In genomic region chr1:120171819-120172521, GRCm38 (mm10) we compare ENCODE assay signal across 8 mouse cellular contexts. TPM values are rescaled to one million over a fixed set of nuclear protein-coding genes. Genes with fewer than 3 reads are reported as not detected.
DNase-seq lines count a peak whose midpoint lies in the region; ATAC-seq and TF ChIP-seq lines count a peak whose summit lies in the region.

No protein-coding gene starts in this region.

- 0 out of 2 replicates have a peak, but pooled peaks cover 3% of the 10 kb centered on the region for H3K4me1 ChIP-seq in forebrain, embryonic 13.5 days
- H3K4me1 ChIP-seq in forebrain, embryonic 11.5 days (replicated peaks; ENCODE audit: control insufficient read depth, insufficient read depth, low read length): no peaks in the 10 kb centered on the region; the same call in 1 of the 2 replicates
- peaks cover 15% of the 10 kb centered on the region for H3K4me1 ChIP-seq in spleen, adult 2 months (ENCODE audit: control insufficient read depth, insufficient read depth, insufficient read length)
- no peaks in the 10 kb centered on the region; the same call in 1 of the 2 replicates for H3K4me1 ChIP-seq in liver, embryonic 13.5 days (replicated peaks)

- ATAC-seq in forebrain, embryonic 13.5 days: peak; percentile 81
- ATAC-seq in forebrain, embryonic 11.5 days (replicated peaks; ENCODE audit: low FRiP score): no peak
- peak; percentile 46 for ATAC-seq in granulocyte monocyte progenitor cell, adult 5-6 weeks (replicated peaks; ENCODE audit: poor library complexity, severe bottlenecking)
- peak; percentile 20; the same call in 1 of the 2 replicates for ATAC-seq in liver, embryonic 13.5 days (ENCODE audit: low read depth)

- H3K36me3 ChIP-seq in forebrain, embryonic 13.5 days (ENCODE audit: poor library complexity, severe bottlenecking): no peaks in the 10 kb centered on the region
- H3K36me3 ChIP-seq in forebrain, embryonic 11.5 days (ENCODE audit: control insufficient read depth, insufficient read depth, low read length): no peaks in the 10 kb centered on the region
- no peaks in the 10 kb centered on the region for H3K36me3 ChIP-seq in spleen, adult 2 months (ENCODE audit: control insufficient read depth, insufficient read depth, low read length)
- no peaks in the 10 kb centered on the region for H3K36me3 ChIP-seq in liver, embryonic 13.5 days

- peak; percentile 37; the same call in 1 of the 2 replicates for TF ChIP-seq CTCF in spleen, adult 2 months (IDR thresholded peaks at IDR 0.05; ENCODE audit: extremely low read depth, insufficient read depth, insufficient read length, insufficient replicate concordance)

- no peaks in the 10 kb centered on the region for H3K9me3 ChIP-seq in forebrain, embryonic 13.5 days (replicated peaks)
- H3K9me3 ChIP-seq in forebrain, embryonic 11.5 days (ENCODE audit: control insufficient read depth, low read length): no peaks in the 10 kb centered on the region
- no peaks in the 10 kb centered on the region for H3K9me3 ChIP-seq in liver, embryonic 13.5 days (replicated peaks)

- DNase-seq in forebrain, embryonic 11.5 days (ENCODE audit: low spot score): no peak
- peak; percentile 29 to 30 for DNase-seq in spleen, adult 2 months (ENCODE audit: low read depth in 1 of 2, low spot score in 2 of 2)
- no peak for DNase-seq in spleen, postnatal 4 days (ENCODE audit: low spot score in 2 of 2)
- DNase-seq in liver, embryonic 13.5 days: no peak
- DNase-seq in retina, postnatal 1 day: peak; percentile 56
- no peak for DNase-seq in adrenal gland, postnatal 25 days

- WGBS in forebrain, embryonic 13.5 days: 62% methylated on average over 5 of the region's 5 CpGs
- WGBS in forebrain, embryonic 11.5 days: 70% methylated on average over 5 of the region's 5 CpGs
- 60% methylated on average over 5 of the region's 5 CpGs for whole genome bisulfite sequencing in spleen, adult 2 months
- WGBS in liver, embryonic 13.5 days (ENCODE audit: insufficient replicate concordance): 51% methylated on average over 5 of the region's 5 CpGs

- H3K4me3 ChIP-seq in forebrain, embryonic 13.5 days: no peak overlapping the region
- no peak overlapping the region for H3K4me3 ChIP-seq in forebrain, embryonic 11.5 days (ENCODE audit: low read depth, low read length)
- no peak overlapping the region for H3K4me3 ChIP-seq in spleen, adult 2 months (ENCODE audit: extremely low read depth, insufficient read depth, insufficient read length)
- no peak overlapping the region for H3K4me3 ChIP-seq in liver, embryonic 13.5 days (replicated peaks)

- H3K4me2 ChIP-seq in forebrain, embryonic 13.5 days: no peak overlapping the region
- no peak overlapping the region for H3K4me2 ChIP-seq in forebrain, embryonic 11.5 days (ENCODE audit: low read depth, low read length, severe bottlenecking)
- H3K4me2 ChIP-seq in liver, embryonic 13.5 days: no peak overlapping the region

- H3K27ac ChIP-seq in forebrain, embryonic 13.5 days: no peak overlapping the region
- no peak overlapping the region for H3K27ac ChIP-seq in forebrain, embryonic 11.5 days (ENCODE audit: low read depth, low read length)
- no peak overlapping the region for H3K27ac ChIP-seq in spleen, adult 2 months (ENCODE audit: insufficient read depth, low read length)
- H3K27ac ChIP-seq in liver, embryonic 13.5 days: no peak overlapping the region

- no peaks in the 10 kb centered on the region for H3K27me3 ChIP-seq in forebrain, embryonic 13.5 days
- H3K27me3 ChIP-seq in forebrain, embryonic 11.5 days (ENCODE audit: control insufficient read depth, insufficient read depth, low read length): no peaks in the 10 kb centered on the region
- no peaks in the 10 kb centered on the region for H3K27me3 ChIP-seq in spleen, adult 2 months (ENCODE audit: control insufficient read depth, insufficient read depth, low read length)
- no peaks in the 10 kb centered on the region for H3K27me3 ChIP-seq in liver, embryonic 13.5 days

- H3K9ac ChIP-seq in forebrain, embryonic 13.5 days: no peak overlapping the region
- no peak overlapping the region for H3K9ac ChIP-seq in forebrain, embryonic 11.5 days (ENCODE audit: low read length)
- H3K9ac ChIP-seq in liver, embryonic 13.5 days: no peak overlapping the region

- no peak for TF ChIP-seq POLR2A in spleen, adult 2 months (IDR thresholded peaks at IDR 0.05; ENCODE audit: low read depth, low read length)

RNA-seq across cellular contexts. Expression of gene 3110009E18Rik, which starts 51.0 kb away (rescaled TPM):
- 24.8 and 29.7 TPM in 2 replicates for polyA plus RNA-seq in forebrain, embryonic 13.5 days (2015; fragmentation: Nextera tagmentation; extraction: Ambion mirVana)
- polyA plus RNA-seq in forebrain, embryonic 11.5 days (2014; fragmentation: Nextera tagmentation; extraction: Ambion mirVana): 19.6 and 23.1 TPM in 2 replicates
- polyA plus RNA-seq in spleen, adult 2 months (2012; rRNA removed): 1.4 and 2.0 TPM in 2 replicates
- total RNA-seq in granulocyte monocyte progenitor cell, adult 5-6 weeks (2014; fragmentation: Nextera tagmentation): 11.4 and 12.2 TPM in 2 replicates
- 2.2 and 4.5 TPM in 2 replicates for total RNA-seq in granulocyte monocyte progenitor cell, adult 5-6 weeks (2017)
- 12.6 and 12.7 TPM in 2 replicates for polyA plus RNA-seq in liver, embryonic 13.5 days (2015; fragmentation: Nextera tagmentation; extraction: Ambion mirVana)
- 13.2 and 14.5 TPM in 2 replicates for total RNA-seq in adrenal gland, postnatal 25 days (2021)

RNA-seq across cellular contexts. Expression of gene Dbi, which starts 51.1 kb away (rescaled TPM):
- 1,225 and 1,613 TPM in 2 replicates for polyA plus RNA-seq in forebrain, embryonic 13.5 days (2015; fragmentation: Nextera tagmentation; extraction: Ambion mirVana)
- polyA plus RNA-seq in forebrain, embryonic 11.5 days (2014; fragmentation: Nextera tagmentation; extraction: Ambion mirVana): 783 and 824 TPM in 2 replicates
- 37.2 and 53.9 TPM in 2 replicates for polyA plus RNA-seq in spleen, adult 2 months (2012; rRNA removed)
- total RNA-seq in granulocyte monocyte progenitor cell, adult 5-6 weeks (2014; fragmentation: Nextera tagmentation): 410 and 536 TPM in 2 replicates
- 307 and 413 TPM in 2 replicates for total RNA-seq in granulocyte monocyte progenitor cell, adult 5-6 weeks (2017)
- 581 and 610 TPM in 2 replicates for polyA plus RNA-seq in liver, embryonic 13.5 days (2015; fragmentation: Nextera tagmentation; extraction: Ambion mirVana)
- 791 and 964 TPM in 2 replicates for total RNA-seq in adrenal gland, postnatal 25 days (2021)

Comparison
In these comparisons a context has a peak if more than half of its experiments do, and no peak if none do; other contexts are left out.
1. DNase-seq: peak in spleen, adult 2 months (2 of 2) and retina, postnatal 1 day (single experiment); none in forebrain, embryonic 11.5 days (single experiment), spleen, postnatal 4 days (0 of 2), liver, embryonic 13.5 days (single experiment) and adrenal gland, postnatal 25 days (single experiment).
2. RNA of gene Dbi, which starts 51.1 kb away (polyA plus RNA-seq): 1,225 to 1,613 TPM in forebrain, embryonic 13.5 days, 783 to 824 TPM in forebrain, embryonic 11.5 days and 581 to 610 TPM in liver, embryonic 13.5 days; 37.2 to 53.9 TPM in spleen, adult 2 months; every median in the first group is over 10 times any median in the second.